Mouse (Mus musculus): ENCODE data around the gene Aebp2. TPM values are rescaled to one million over a fixed set of nuclear protein-coding genes. Genes with fewer than 3 reads are reported as not detected.

Aebp2 gene
- total and polyA plus RNA-seq, 3 experiments, result 25.9 to 42.0 (median 32.5) TPM

GRCm38 (mm10) chr6:140689617-140690404 is 67.3 kb downstream of the Aebp2 start:
- Histone ChIP-seq H3K27ac (ENCODE audit: control insufficient read depth, low read depth, low read length) (no peak overlapping the region), H3K4me1 (ENCODE audit: control insufficient read depth in 1 of 2, insufficient read depth in 2 of 2, low read length in 2 of 2) (no peaks in the 10 kb centered on the region), H3K9ac (ENCODE audit: control insufficient read depth, low read depth, low read length, poor library complexity, severe bottlenecking) (no peak overlapping the region), H3K9me3 (replicated peaks; ENCODE audit: insufficient read depth, low read length) (no peaks in the 10 kb centered on the region), H3K27me3 (ENCODE audit: control insufficient read depth in 1 of 2, insufficient read depth in 2 of 2, low read length in 2 of 2) (no peaks in the 10 kb centered on the region), H3K36me3 (ENCODE audit: control insufficient read depth in 1 of 2, insufficient read depth in 2 of 2, low read length in 2 of 2) (no peaks in the 10 kb centered on the region), H3K79me2 (ENCODE audit: control insufficient read depth, insufficient read depth, low read length, poor library complexity) (no peaks in the 10 kb centered on the region), H3K4me3 (ENCODE audit: control insufficient read depth in 1 of 2, insufficient read depth in 1 of 2, low read depth in 2 of 2, low read length in 2 of 2) (no peak overlapping the region)
- DNase-seq (ENCODE audit: low read depth, low spot score), result no peak
- no peak for TF ChIP-seq EP300 (IDR thresholded peaks at IDR 0.05; ENCODE audit: low read depth in 1 of 2, low read length in 2 of 2)
- TF ChIP-seq HCFC1 (IDR thresholded peaks at IDR 0.05; ENCODE audit: low read depth, low read length), result no peak
- TF ChIP-seq CTCF (IDR thresholded peaks at IDR 0.05 in 2 of 3, conservative IDR thresholded peaks at IDR 0.05 in 1 of 3; ENCODE audit: control insufficient read depth in 1 of 3, insufficient read depth in 1 of 3, low read depth in 2 of 3, low read length in 3 of 3, poor library complexity in 1 of 3, severe bottlenecking in 1 of 3), result no peak
- no peak for TF ChIP-seq SMC3 (IDR thresholded peaks at IDR 0.05; ENCODE audit: low read depth, low read length)
- no peak for TF ChIP-seq MAX (IDR thresholded peaks at IDR 0.05; ENCODE audit: low read length)
- no peak for TF ChIP-seq MAFK (IDR thresholded peaks at IDR 0.05; ENCODE audit: borderline replicate concordance, low read depth, low read length)
- no peak for TF ChIP-seq GABPA (IDR thresholded peaks at IDR 0.05; ENCODE audit: low read depth, low read length)
- no peak for TF ChIP-seq MEF2A (IDR thresholded peaks at IDR 0.05; ENCODE audit: extremely low read depth, insufficient replicate concordance, low read depth, low read length, poor library complexity, severe bottlenecking)
- TF ChIP-seq POLR2AphosphoS5 (IDR thresholded peaks at IDR 0.05; ENCODE audit: borderline replicate concordance, low read depth, low read length), result no peak
- no peak for TF ChIP-seq ETS1 (IDR thresholded peaks at IDR 0.05; ENCODE audit: low read depth, low read length)

DNA sequence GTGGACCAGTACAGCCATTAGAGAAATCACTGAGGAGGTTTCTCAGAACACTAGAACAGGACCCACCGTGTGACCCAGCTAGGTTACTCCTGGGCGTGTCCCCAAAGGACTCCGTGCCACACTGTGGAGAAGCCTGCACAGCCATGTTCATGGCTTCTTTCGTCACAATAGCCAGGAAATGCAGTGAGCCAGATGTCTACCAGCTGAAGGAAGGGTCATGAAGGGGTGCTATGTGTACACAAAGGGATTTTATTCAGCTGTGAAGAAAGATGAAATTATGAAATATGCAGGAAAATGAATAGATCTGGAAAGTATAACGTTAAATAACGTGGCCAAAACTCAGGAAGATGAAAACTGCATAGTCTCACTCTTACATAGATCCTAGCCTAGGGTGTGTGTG is 69.7 kb downstream of the Aebp2 start:
- no peak overlapping the region for H3K9ac ChIP-seq (ENCODE audit: control insufficient read depth, low read depth, low read length, poor library complexity, severe bottlenecking)
- H3K36me3 ChIP-seq (ENCODE audit: control insufficient read depth in 1 of 2, insufficient read depth in 2 of 2, low read length in 2 of 2), result no peaks in the 10 kb centered on the region
- TF ChIP-seq TBP (IDR thresholded peaks at IDR 0.05; ENCODE audit: low read depth, low read length), result no peak
- H3K9me3 ChIP-seq (replicated peaks; ENCODE audit: insufficient read depth, low read length), result no peaks in the 10 kb centered on the region
- H3K4me1 ChIP-seq (ENCODE audit: control insufficient read depth in 1 of 2, insufficient read depth in 2 of 2, low read length in 2 of 2), result no peaks in the 10 kb centered on the region
- H3K79me2 ChIP-seq (ENCODE audit: control insufficient read depth, insufficient read depth, low read length, poor library complexity), result no peaks in the 10 kb centered on the region
- DNase-seq (ENCODE audit: low read depth, low spot score), result no peak
- H3K27ac ChIP-seq (ENCODE audit: control insufficient read depth, low read depth, low read length), result no peak overlapping the region
- H3K4me3 ChIP-seq (ENCODE audit: control insufficient read depth in 1 of 2, insufficient read depth in 1 of 2, low read depth in 2 of 2, low read length in 2 of 2), result no peak overlapping the region
- no peaks in the 10 kb centered on the region for H3K27me3 ChIP-seq (ENCODE audit: control insufficient read depth in 1 of 2, insufficient read depth in 2 of 2, low read length in 2 of 2)

DNA sequence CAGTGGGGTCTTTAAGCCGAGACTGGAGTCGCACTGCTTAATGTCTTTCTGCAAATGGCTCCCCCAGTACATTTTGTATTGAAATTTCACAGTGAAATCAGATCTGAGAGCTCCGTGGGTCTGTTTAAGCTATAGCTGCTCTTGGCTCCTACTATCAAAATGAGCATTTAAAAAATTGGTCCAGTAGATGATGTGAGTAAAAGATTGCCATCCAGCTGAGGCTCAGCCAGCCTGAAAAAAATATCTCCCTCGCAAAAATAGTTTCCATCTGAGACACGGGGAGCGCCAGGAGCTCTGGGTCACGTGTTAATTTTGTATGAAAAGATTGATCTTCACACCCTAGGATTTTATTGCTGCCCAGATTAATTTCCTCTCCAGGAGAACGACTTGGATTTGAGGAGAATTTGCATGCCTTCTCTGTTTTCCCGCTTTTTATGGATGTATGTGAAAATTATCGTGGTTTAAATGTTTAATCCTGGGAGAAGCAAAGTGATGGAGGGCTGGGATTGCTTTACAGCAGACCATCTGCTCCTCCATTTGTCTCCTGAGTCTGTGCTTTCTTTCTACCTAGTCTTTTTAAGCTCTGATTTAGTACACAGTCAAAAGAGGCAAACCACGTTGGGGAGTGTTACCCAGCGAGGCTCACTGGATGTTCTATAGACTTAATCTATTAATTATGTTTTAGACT is 73.9 kb downstream of the Aebp2 start:
- Histone ChIP-seq H3K27me3 (ENCODE audit: control insufficient read depth in 1 of 2, insufficient read depth in 2 of 2, low read length in 2 of 2) (no peaks in the 10 kb centered on the region), H3K9me3 (replicated peaks; ENCODE audit: insufficient read depth, low read length) (no peaks in the 10 kb centered on the region), H3K79me2 (ENCODE audit: control insufficient read depth, insufficient read depth, low read length, poor library complexity) (no peaks in the 10 kb centered on the region), H3K9ac (ENCODE audit: control insufficient read depth, low read depth, low read length, poor library complexity, severe bottlenecking) (no peak overlapping the region), H3K27ac (ENCODE audit: control insufficient read depth, low read depth, low read length) (no peak overlapping the region), H3K4me3 (ENCODE audit: control insufficient read depth in 1 of 2, insufficient read depth in 1 of 2, low read depth in 2 of 2, low read length in 2 of 2) (no peak overlapping the region), H3K36me3 (ENCODE audit: control insufficient read depth in 1 of 2, insufficient read depth in 2 of 2, low read length in 2 of 2) (no peaks in the 10 kb centered on the region), H3K4me1 (ENCODE audit: control insufficient read depth in 1 of 2, insufficient read depth in 2 of 2, low read length in 2 of 2) (no peaks in the 10 kb centered on the region)
- no peak for DNase-seq (ENCODE audit: low read depth, low spot score)
- no peak for TF ChIP-seq TCF12 (IDR thresholded peaks at IDR 0.05; ENCODE audit: low read depth, low read length)
- TF ChIP-seq E2F4 (IDR thresholded peaks at IDR 0.05; ENCODE audit: borderline replicate concordance, low read depth, low read length), result no peak
- TF ChIP-seq POLR2AphosphoS2 (IDR thresholded peaks at IDR 0.05; ENCODE audit: low read length), result no peak
- TF ChIP-seq ETS1 (IDR thresholded peaks at IDR 0.05; ENCODE audit: low read depth, low read length), result no peak
- no peak for TF ChIP-seq POLR2AphosphoS5 (IDR thresholded peaks at IDR 0.05; ENCODE audit: borderline replicate concordance, low read depth, low read length)
- no peak for TF ChIP-seq TBP (IDR thresholded peaks at IDR 0.05; ENCODE audit: low read depth, low read length)
- no peak for TF ChIP-seq ZMIZ1 (IDR thresholded peaks at IDR 0.05; ENCODE audit: low read depth, low read length)
- no peak for TF ChIP-seq MYB (IDR thresholded peaks at IDR 0.05; ENCODE audit: low read depth, low read length)
- TF ChIP-seq MAFK (IDR thresholded peaks at IDR 0.05; ENCODE audit: borderline replicate concordance, low read depth, low read length), result no peak
- no peak for TF ChIP-seq ZKSCAN1 (IDR thresholded peaks at IDR 0.05; ENCODE audit: low read depth, low read length)
- TF ChIP-seq RCOR1 (IDR thresholded peaks at IDR 0.05; ENCODE audit: low read depth, low read length), result no peak
- TF ChIP-seq UBTF (IDR thresholded peaks at IDR 0.05; ENCODE audit: borderline replicate concordance, insufficient read depth, low read depth, low read length), result no peak

Data from MEL (cell line).